Mouse (Mus musculus): ENCODE measurements around the gene Sec22b. TPM values are rescaled to one million over a fixed set of nuclear protein-coding genes. Genes with fewer than 3 reads are reported as not detected.
A peak's percentile ranks its signal among the peaks of the same experiment; 100 is the strongest.

Sec22b gene
- polyA plus RNA-seq (2012; ENCODE audit: insufficient read depth, insufficient read length, low replicate concordance, missing spikeins) = not detected in 2 replicates

- Histone ChIP-seq H3K4me1 (ENCODE audit: control insufficient read depth, insufficient read depth, low read length) (peaks cover 4% of the 10 kb centered on the region; the same call in 1 of the 2 replicates), H3K4me3 (ENCODE audit: insufficient read depth, low read depth, low read length) (peak within 1 kb of the TSS; percentile 95), H3K27ac (ENCODE audit: insufficient read depth, low read depth, low read length) (no peak within 1 kb of the TSS)
- TF ChIP-seq CTCF (IDR thresholded peaks at IDR 0.05; ENCODE audit: insufficient read depth, low read depth, low read length) = no peak
- TF ChIP-seq POLR2A (IDR thresholded peaks at IDR 0.05; ENCODE audit: insufficient read depth, low read depth, low read length) = peak; percentile 82
- 3% methylated on average over 41 of the region's 41 CpGs for WGBS
These were observed at the start of gene Sec22b for GRCm38 (mm10) chr3:97900516-97901490. Gene Sec22b (plus strand): TSS chr3:97901190.

GRCm38 (mm10) chr3:97851803-97852202 is 49.2 kb upstream of the Sec22b start:
- Histone ChIP-seq H3K27ac (ENCODE audit: insufficient read depth, low read depth, low read length) (no peak overlapping the region), H3K4me1 (ENCODE audit: control insufficient read depth, insufficient read depth, low read length) (peaks cover 13% of the 10 kb centered on the region), H3K4me3 (ENCODE audit: insufficient read depth, low read depth, low read length) (no peak overlapping the region)
- WGBS = 53% methylated on average over 2 of the region's 2 CpGs
- no peak for TF ChIP-seq CTCF (IDR thresholded peaks at IDR 0.05; ENCODE audit: insufficient read depth, low read depth, low read length)
- TF ChIP-seq POLR2A (IDR thresholded peaks at IDR 0.05; ENCODE audit: insufficient read depth, low read depth, low read length) = no peak

- TF ChIP-seq POLR2A (IDR thresholded peaks at IDR 0.05; ENCODE audit: insufficient read depth, low read depth, low read length) (no peak), CTCF (IDR thresholded peaks at IDR 0.05; ENCODE audit: insufficient read depth, low read depth, low read length) (no peak)
- Histone ChIP-seq H3K27ac (ENCODE audit: insufficient read depth, low read depth, low read length) (peak overlapping the region; percentile 68; the same call in 1 of the 2 replicates), H3K4me1 (ENCODE audit: control insufficient read depth, insufficient read depth, low read length) (peaks cover 5% of the 10 kb centered on the region), H3K4me3 (ENCODE audit: insufficient read depth, low read depth, low read length) (no peak overlapping the region)
- 26% methylated on average over 9 of the region's 9 CpGs for WGBS
These were observed 46.2 kb upstream of the Sec22b start for GRCm38 (mm10) chr3:97854575-97855384.

- Histone ChIP-seq H3K27ac (ENCODE audit: insufficient read depth, low read depth, low read length) (no peak overlapping the region), H3K4me3 (ENCODE audit: insufficient read depth, low read depth, low read length) (no peak overlapping the region), H3K4me1 (ENCODE audit: control insufficient read depth, insufficient read depth, low read length) (peaks cover 13% of the 10 kb centered on the region)
- no peak for TF ChIP-seq CTCF (IDR thresholded peaks at IDR 0.05; ENCODE audit: insufficient read depth, low read depth, low read length)
- TF ChIP-seq POLR2A (IDR thresholded peaks at IDR 0.05; ENCODE audit: insufficient read depth, low read depth, low read length) = no peak
- 22% methylated on average over 1 of the region's 1 CpGs for WGBS
These were observed 41.6 kb upstream of the Sec22b start for GRCm38 (mm10) chr3:97859400-97859799.

GRCm38 (mm10) chr3:97860820-97861451 is 40.1 kb upstream of the Sec22b start:
- peak overlapping the region; percentile 46; the same call in 1 of the 2 replicates for H3K27ac ChIP-seq (ENCODE audit: insufficient read depth, low read depth, low read length)
- 66% methylated on average over 7 of the region's 7 CpGs for whole genome bisulfite sequencing
- TF ChIP-seq POLR2A (IDR thresholded peaks at IDR 0.05; ENCODE audit: insufficient read depth, low read depth, low read length) (no peak), CTCF (IDR thresholded peaks at IDR 0.05; ENCODE audit: insufficient read depth, low read depth, low read length) (no peak)
- H3K4me1 ChIP-seq (ENCODE audit: control insufficient read depth, insufficient read depth, low read length) = peaks cover 12% of the 10 kb centered on the region
- no peak overlapping the region for H3K4me3 ChIP-seq (ENCODE audit: insufficient read depth, low read depth, low read length)

GRCm38 (mm10) chr3:97866696-97867095 is 34.3 kb upstream of the Sec22b start:
- peak overlapping the region; percentile 70 for H3K4me3 ChIP-seq (ENCODE audit: insufficient read depth, low read depth, low read length)
- WGBS = 51% methylated on average over 4 of the region's 4 CpGs
- peaks cover 17% of the 10 kb centered on the region for H3K4me1 ChIP-seq (ENCODE audit: control insufficient read depth, insufficient read depth, low read length)
- no peak for TF ChIP-seq CTCF (IDR thresholded peaks at IDR 0.05; ENCODE audit: insufficient read depth, low read depth, low read length)
- TF ChIP-seq POLR2A (IDR thresholded peaks at IDR 0.05; ENCODE audit: insufficient read depth, low read depth, low read length) = no peak
- H3K27ac ChIP-seq (ENCODE audit: insufficient read depth, low read depth, low read length) = no peak overlapping the region

- WGBS = 2% methylated on average over 28 of the region's 28 CpGs
- Histone ChIP-seq H3K27ac (ENCODE audit: insufficient read depth, low read depth, low read length) (peak overlapping the region; percentile 76), H3K4me3 (ENCODE audit: insufficient read depth, low read depth, low read length) (peak overlapping the region; percentile 70), H3K4me1 (ENCODE audit: control insufficient read depth, insufficient read depth, low read length) (peaks cover 14% of the 10 kb centered on the region; the same call in 1 of the 2 replicates)
- TF ChIP-seq POLR2A (IDR thresholded peaks at IDR 0.05; ENCODE audit: insufficient read depth, low read depth, low read length) (no peak), CTCF (IDR thresholded peaks at IDR 0.05; ENCODE audit: insufficient read depth, low read depth, low read length) (no peak)
These were observed 33.6 kb upstream of the Sec22b start for GRCm38 (mm10) chr3:97867221-97868023.
